Mouse (Mus musculus): ENCODE results near the gene Lmntd1.

The Lmntd1 gene

GRCm38 (mm10) chr6:145432711-145433708 lies 181.1 kb downstream of the Lmntd1 start:
- no peak for DNase-seq (ENCODE audit: low spot score)

- DNase-seq (ENCODE audit: low spot score): no peak
Observed at GRCm38 (mm10) chr6:145431747-145432146, 182.4 kb downstream of the Lmntd1 start.

GRCm38 (mm10) chr6:145427411-145427810 lies 186.7 kb downstream of the Lmntd1 start:
- DNase-seq (ENCODE audit: low spot score): no peak

GRCm38 (mm10) chr6:145426501-145426900 lies 187.6 kb downstream of the Lmntd1 start:
- DNase-seq (ENCODE audit: low spot score): no peak

- no peak for DNase-seq (ENCODE audit: low spot score)
Observed at GRCm38 (mm10) chr6:145424156-145424555, 190.0 kb downstream of the Lmntd1 start.

- no peak for DNase-seq (ENCODE audit: low spot score)
Observed at GRCm38 (mm10) chr6:145423484-145423883, 190.6 kb downstream of the Lmntd1 start.

GRCm38 (mm10) chr6:145421666-145422065 lies 192.5 kb downstream of the Lmntd1 start:
- no peak for DNase-seq (ENCODE audit: low spot score)

GRCm38 (mm10) chr6:145420407-145420806 lies 193.7 kb downstream of the Lmntd1 start:
- DNase-seq (ENCODE audit: low spot score): peak; percentile 20

- no peak for DNase-seq (ENCODE audit: low spot score)
Observed at GRCm38 (mm10) chr6:145418856-145419255, 195.3 kb downstream of the Lmntd1 start.

GRCm38 (mm10) chr6:145417720-145418440 lies 196.2 kb downstream of the Lmntd1 start:
- peak; percentile 43 for DNase-seq (ENCODE audit: low spot score)

GRCm38 (mm10) chr6:145417014-145417719 lies 197.0 kb downstream of the Lmntd1 start:
- peak; percentile 52 for DNase-seq (ENCODE audit: low spot score)

GRCm38 (mm10) chr6:145404369-145405051 lies 209.6 kb downstream of the Lmntd1 start:
- DNase-seq (ENCODE audit: low spot score): no peak

GRCm38 (mm10) chr6:145401140-145401539 lies 213.0 kb downstream of the Lmntd1 start:
- no peak for DNase-seq (ENCODE audit: low spot score)

GRCm38 (mm10) chr6:145397881-145398280 lies 216.2 kb downstream of the Lmntd1 start:
- DNase-seq (ENCODE audit: low spot score): no peak

GRCm38 (mm10) chr6:145396534-145396933 lies 217.6 kb downstream of the Lmntd1 start:
- DNase-seq (ENCODE audit: low spot score): no peak

- no peak for DNase-seq (ENCODE audit: low spot score)
Observed at GRCm38 (mm10) chr6:145390421-145390820, 223.7 kb downstream of the Lmntd1 start.

- no peak for DNase-seq (ENCODE audit: low spot score)
Observed at GRCm38 (mm10) chr6:145389904-145390303, 224.2 kb downstream of the Lmntd1 start.

- DNase-seq (ENCODE audit: low spot score): no peak
Observed at GRCm38 (mm10) chr6:145387378-145387777, 226.7 kb downstream of the Lmntd1 start.

- no peak for DNase-seq (ENCODE audit: low spot score)
Observed at GRCm38 (mm10) chr6:145382586-145383380, 231.3 kb downstream of the Lmntd1 start.

GRCm38 (mm10) chr6:145380961-145381360 lies 233.2 kb downstream of the Lmntd1 start:
- no peak for DNase-seq (ENCODE audit: low spot score)

- DNase-seq (ENCODE audit: low spot score): peak; percentile 30
Observed at GRCm38 (mm10) chr6:145379175-145379574, 234.9 kb downstream of the Lmntd1 start.

Measured in T-cell, adult 2 months (primary cell).